Mouse (Mus musculus) cerebellum, adult 2 months (tissue): Measurements from ENCODE around the gene Cyp4a10. TPM values are rescaled to one million over a fixed set of nuclear protein-coding genes. Genes with fewer than 3 reads are reported as not detected.
"Not testable (repeated sequence)": the region's sequence is repeated elsewhere in the genome, so short reads cannot be mapped to it uniquely, and the experiment has no call there.

ENCODE experiments used
- DNase-seq, 2 experiments: peaks; one replicate each; pipeline ENCODE4 v3.0.0; 2021
- H3K27ac ChIP-seq: fragments of 200-500 bp; 2 replicates; pipeline ENCODE4 v1.5.1; 2012; ENCODE audit warnings: low read length, control low read depth, inconsistent platforms; ENCODE audit not compliant: insufficient read depth
- H3K27me3 ChIP-seq: fragments of 200-500 bp; 2 replicates; pipeline ENCODE4 v1.6.1; 2012; ENCODE audit warnings: inconsistent platforms, mild to moderate bottlenecking, low read length, moderate library complexity; ENCODE audit not compliant: control insufficient read depth, insufficient read depth
- H3K4me1 ChIP-seq: fragments of 200-500 bp; 2 replicates; pipeline ENCODE4 v1.6.1; 2011; ENCODE audit warnings: low read length; ENCODE audit not compliant: control insufficient read depth, insufficient read depth
- H3K4me3 ChIP-seq: fragments of 200-500 bp; replicated peaks from 2 replicates; pipeline ENCODE3; 2011; ENCODE audit warnings: mild to moderate bottlenecking, low read depth, low read length, control low read depth; ENCODE audit not compliant: insufficient read depth
- CTCF ChIP-seq: fragments of 200-500 bp; IDR thresholded peaks from 2 replicates; pipeline ENCODE4 v1.5.1; 2011; ENCODE audit warnings: low read depth, mild to moderate bottlenecking, control low read depth, low read length, moderate library complexity, borderline replicate concordance; ENCODE audit not compliant: insufficient read depth
- POLR2A ChIP-seq: fragments of 200-500 bp; IDR thresholded peaks from 2 replicates; pipeline ENCODE4 v1.6.1; 2011; ENCODE audit warnings: low read length, control low read depth, borderline replicate concordance; ENCODE audit not compliant: insufficient read depth
- WGBS: fragments of 180-500 bp; shearing (Covaris S2); methylation state at CpG from one replicate; pipeline ENCODE4 v1.1.7; 2018; 5-methylcytosine and 5-hydroxymethylcytosine counted together
- polyA plus RNA-seq: library from polyadenylated mRNA; depleted of rRNA; stranded (reverse); fragments of >200 nt; gene quantifications from 2 replicates; pipeline ENCODE4 v1.2.3, GENCODE M21; 2012; rRNA removed

Cyp4a10 gene
- polyA plus RNA-seq: not detected in 2 replicates

DNA sequence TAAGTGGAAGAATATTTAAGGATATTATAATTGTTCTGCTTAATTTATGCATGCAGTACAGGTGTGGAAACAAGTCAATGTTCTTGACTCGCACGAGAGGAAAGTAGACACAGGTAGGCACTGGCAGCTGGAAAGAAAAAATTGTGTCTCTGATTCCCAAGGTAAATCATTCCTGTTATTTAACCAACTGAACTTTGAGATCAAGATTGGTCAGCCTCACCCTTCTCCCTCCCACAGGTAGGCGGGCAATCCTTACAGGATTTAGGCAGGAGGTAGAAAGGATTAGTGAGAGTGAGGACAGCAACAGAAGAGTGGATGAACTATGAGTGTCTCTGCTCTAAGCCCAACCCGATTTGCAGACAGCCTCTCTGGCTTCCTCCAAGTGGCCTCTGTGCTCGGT, at the start of gene Cyp4a10:
Cyp4a10 (plus strand) TSS at position 265 of the 400 bp plus-strand sequence.
- H3K4me3 ChIP-seq, H3K4me1 ChIP-seq, DNase-seq, H3K27ac ChIP-seq, H3K27me3 ChIP-seq: not testable (repeated sequence)
- WGBS: 83% methylated on average over 5 of the region's 5 CpGs

DNA sequence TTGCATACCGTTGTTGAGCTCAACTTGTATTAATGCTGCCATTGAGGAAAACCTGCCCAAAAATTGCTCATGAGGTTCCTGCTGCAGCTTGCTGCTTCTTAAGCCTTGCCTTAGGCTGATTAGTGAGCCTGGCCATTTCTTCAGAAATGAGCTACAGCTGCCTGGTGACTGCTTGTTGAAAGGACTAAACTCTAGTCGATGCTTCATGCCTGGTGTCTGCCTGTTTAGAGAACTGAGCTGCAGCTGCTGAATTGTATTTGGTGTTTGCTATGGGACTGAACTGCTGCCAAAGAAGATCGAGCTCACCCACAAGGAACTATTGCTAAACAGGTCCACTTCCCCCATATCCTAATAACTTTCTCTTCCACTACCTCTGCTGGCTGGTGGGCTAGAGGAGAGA, 44.5 kb upstream of the Cyp4a10 start:
- DNase-seq, H3K4me3 ChIP-seq, H3K27ac ChIP-seq, H3K27me3 ChIP-seq, H3K4me1 ChIP-seq: not testable (repeated sequence)
- WGBS: 76% methylated on average over 3 of the region's 3 CpGs

DNA sequence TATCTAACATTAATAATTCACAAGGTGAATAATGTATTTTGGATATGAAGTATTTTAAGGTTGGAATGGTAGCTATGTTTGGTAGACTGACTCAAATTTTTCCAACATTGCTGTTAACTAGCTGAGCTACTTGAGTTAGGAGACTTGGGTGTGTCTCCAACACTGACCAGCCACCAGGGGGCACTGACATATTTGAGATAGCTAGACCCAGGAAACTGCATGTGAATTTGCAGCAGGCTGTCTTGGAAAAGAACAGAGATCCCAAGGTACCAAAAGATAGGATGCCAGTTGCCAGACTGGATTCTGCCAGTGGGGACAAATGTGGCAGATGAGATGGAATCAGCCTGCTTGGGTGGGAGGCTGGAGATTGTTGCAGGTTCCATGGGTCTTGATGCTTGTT, 42.0 kb upstream of the Cyp4a10 start:
- H3K27ac ChIP-seq, H3K4me3 ChIP-seq, H3K4me1 ChIP-seq, H3K27me3 ChIP-seq, DNase-seq: not testable (repeated sequence)

DNA sequence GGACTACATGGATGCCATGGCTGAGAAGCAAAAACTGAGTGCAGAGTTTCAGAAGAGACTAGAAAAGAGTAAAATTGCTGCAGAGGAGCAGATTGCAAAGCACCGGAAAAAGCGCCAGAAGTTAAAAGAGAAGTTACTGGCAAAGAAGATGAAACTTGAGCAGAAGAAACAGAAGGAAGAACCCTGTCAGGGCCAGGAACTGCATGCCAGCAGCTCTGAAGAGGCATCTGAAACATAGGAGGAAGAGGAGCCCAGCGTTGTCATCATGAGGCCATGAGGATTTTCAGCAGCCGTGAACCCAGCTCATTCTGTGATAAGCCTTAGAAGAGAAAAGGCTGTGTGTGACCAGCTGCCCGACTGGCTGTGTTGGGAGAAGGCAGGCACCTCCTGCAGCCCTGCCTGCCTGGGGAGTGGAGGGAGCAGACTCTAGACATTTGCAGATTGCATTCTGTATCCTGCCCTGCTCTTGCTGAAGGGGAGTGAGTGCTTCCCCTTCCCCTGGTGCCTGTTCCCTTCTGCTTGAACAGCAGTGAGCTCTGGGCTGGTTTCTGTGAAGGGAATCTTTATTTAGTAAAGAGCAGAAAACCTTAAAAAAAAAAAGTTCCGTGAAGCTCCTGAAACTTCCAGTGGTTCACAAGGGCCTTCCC, 36.9 kb upstream of the Cyp4a10 start:
- TF ChIP-seq POLR2A: no peak
- TF ChIP-seq CTCF: no peak
- Histone ChIP-seq H3K27ac (no peak overlapping the region), H3K27me3 (no peaks in the 10 kb centered on the region), H3K4me3 (no peak overlapping the region), H3K4me1 (no peaks in the 10 kb centered on the region)
- 77% methylated on average over 6 of the region's 6 CpGs for WGBS
- DNase-seq: no peak

DNA sequence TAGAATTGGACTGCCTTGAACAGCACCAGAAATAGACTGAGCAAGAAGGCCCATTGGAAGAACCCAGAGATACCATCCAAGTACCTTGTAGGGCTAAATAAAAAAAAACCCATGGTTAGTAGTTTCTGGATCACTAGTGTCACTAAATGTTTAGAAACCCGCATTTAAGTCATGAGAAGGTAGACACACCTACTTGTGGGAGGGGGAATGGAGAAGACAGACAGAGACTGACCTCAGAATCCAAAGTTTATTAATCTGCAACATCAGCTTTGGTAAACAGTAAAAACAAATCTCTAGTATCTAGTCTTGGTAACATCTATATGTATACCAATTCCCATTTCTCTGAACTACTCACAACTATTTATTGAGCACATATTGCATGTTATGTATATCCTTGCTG, 22.1 kb upstream of the Cyp4a10 start, which contains the start of gene Cyp4a14:
Cyp4a14 (minus strand) TSS at position 142 of the 400 bp plus-strand sequence.
- Histone ChIP-seq H3K27ac (no peak within 1 kb of the TSS), H3K4me1 (no peaks in the 10 kb centered on the region), H3K27me3 (no peaks in the 10 kb centered on the region), H3K4me3 (no peak within 1 kb of the TSS)
- DNase-seq: no peak
- WGBS: 73% methylated on average over 1 of the region's 1 CpGs
- TF ChIP-seq CTCF (no peak), POLR2A (no peak)

DNA sequence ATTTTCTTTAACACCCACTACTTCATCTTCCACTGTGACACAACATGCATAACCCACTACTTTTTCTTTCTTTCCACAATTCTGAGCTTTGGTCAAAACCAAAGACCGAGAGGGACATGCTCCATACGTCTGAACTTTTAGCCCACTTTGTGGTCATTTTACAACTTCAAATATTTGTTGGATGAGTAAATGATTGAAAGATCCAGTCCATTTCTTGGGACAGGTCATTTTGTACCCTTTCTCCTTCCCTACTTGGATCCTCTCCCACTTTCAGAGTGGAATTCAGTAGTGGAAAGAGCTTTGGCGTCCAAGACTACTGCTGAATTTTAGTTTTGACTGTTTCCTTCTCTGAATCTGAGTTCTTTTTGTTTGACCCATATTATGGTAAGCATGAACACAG, 20.6 kb upstream of the Cyp4a10 start:
- Histone ChIP-seq H3K4me1 (no peaks in the 10 kb centered on the region), H3K27me3 (no peaks in the 10 kb centered on the region), H3K27ac (no peak overlapping the region), H3K4me3 (no peak overlapping the region)
- 88% methylated on average over 3 of the region's 3 CpGs for whole genome bisulfite sequencing
- no peak for TF ChIP-seq CTCF
- no peak for TF ChIP-seq POLR2A
- no peak for DNase-seq

DNA sequence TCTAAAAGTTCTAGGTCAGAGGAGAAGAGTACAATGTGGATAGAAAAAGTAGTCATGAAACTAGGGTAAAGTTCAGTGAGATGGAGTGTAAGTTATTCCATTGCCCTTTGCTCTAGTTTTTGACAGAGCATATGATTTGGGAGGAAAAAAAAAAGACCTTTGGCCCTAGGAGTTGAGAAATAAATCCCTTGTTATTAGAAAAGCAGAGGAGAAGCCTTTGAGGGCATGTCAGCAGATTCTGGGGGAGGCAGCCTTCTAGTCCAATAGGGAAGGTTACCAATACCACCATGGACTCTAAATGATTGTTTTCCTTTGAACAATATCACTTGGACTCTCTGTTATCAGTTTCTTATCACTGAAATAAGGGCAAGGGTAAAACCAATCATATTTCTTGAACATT, 4.1 kb upstream of the Cyp4a10 start:
- not testable (repeated sequence) for H3K27me3 ChIP-seq, DNase-seq, H3K4me1 ChIP-seq, H3K27ac ChIP-seq, H3K4me3 ChIP-seq

DNA sequence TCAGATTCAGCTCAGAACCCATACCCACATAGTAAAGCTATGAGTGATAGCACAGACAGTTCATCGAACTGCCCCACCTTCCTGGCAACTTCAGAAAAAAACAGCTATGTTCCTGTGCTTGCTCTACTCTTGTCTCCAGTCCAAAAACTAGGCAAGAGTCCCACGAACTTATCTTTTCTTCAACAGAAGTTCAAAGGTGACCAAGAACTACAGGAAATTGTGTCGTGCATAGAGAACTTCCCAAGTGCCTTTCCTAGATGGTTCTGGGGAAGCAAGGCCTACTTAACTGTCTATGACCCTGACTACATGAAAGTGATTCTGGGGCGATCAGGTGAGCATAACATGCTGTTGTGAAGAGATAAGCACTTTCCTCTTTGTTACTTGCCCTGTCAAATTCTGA, 1.4 kb downstream of the Cyp4a10 start:
- DNase-seq: no peak
- H3K4me1 ChIP-seq: no peaks in the 10 kb centered on the region
- TF ChIP-seq CTCF (no peak), POLR2A (no peak)

DNA sequence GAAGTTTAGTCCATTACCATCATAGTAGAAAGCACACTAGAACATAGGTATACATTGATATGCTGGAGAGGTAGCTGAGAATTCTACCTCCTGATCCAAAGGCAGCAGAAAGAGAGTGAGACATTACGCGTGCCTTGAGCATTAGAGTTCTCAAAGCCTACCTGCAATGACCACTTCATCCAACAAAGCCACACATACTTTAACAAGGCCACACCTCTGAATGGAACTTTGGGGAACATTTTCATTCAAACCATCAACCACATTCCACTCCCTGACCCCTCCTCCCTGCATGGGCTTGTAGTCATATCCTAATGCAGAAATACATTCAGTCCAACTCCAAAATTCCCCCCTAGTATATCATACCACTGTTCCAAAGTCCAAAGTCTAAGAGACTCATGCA, 3.7 kb downstream of the Cyp4a10 start:
- 97% methylated on average over 2 of the region's 2 CpGs for WGBS
- DNase-seq: no peak
- Histone ChIP-seq H3K27ac (no peak overlapping the region), H3K27me3 (no peaks in the 10 kb centered on the region), H3K4me3 (no peak overlapping the region), H3K4me1 (no peaks in the 10 kb centered on the region)
- TF ChIP-seq CTCF: no peak
- no peak for TF ChIP-seq POLR2A

More for the DNA sequence above, 1.4 kb downstream of the Cyp4a10 start:
- 71% methylated on average over 4 of the region's 4 CpGs for WGBS
- no peaks in the 10 kb centered on the region for H3K27me3 ChIP-seq
- H3K27ac ChIP-seq: no peak overlapping the region
- H3K4me3 ChIP-seq: no peak overlapping the region
